ENCODE assay signal across 8 mouse cellular contexts in genomic region chr2:73218913-73219312, GRCm38 (mm10). TPM values are rescaled to one million over a fixed set of nuclear protein-coding genes. Genes with fewer than 3 reads are reported as not detected.
DNase-seq lines count a peak whose midpoint lies in the region; ATAC-seq and TF ChIP-seq lines count a peak whose summit lies in the region.

Gene Ola1 (minus strand): TSS chr2:73218924.

- peaks cover 5% of the 10 kb centered on the region; the same call in 1 of the 2 replicates for H3K4me1 ChIP-seq in forebrain, embryonic 15.5 days
- no peaks in the 10 kb centered on the region; the same call in 1 of the 2 replicates for H3K4me1 ChIP-seq in hindbrain, embryonic 12.5 days
- peaks cover 0 to 3% of the 10 kb centered on the region in 2 experiments; a peak in 1 of 4 replicates for H3K4me1 ChIP-seq in liver, embryonic 14.5 days (replicated peaks; ENCODE audit: control insufficient read depth in 2 of 2, insufficient read depth in 2 of 2, low read length in 1 of 2)

- no peaks in the 10 kb centered on the region for H3K36me3 ChIP-seq in forebrain, embryonic 15.5 days
- no peaks in the 10 kb centered on the region for H3K36me3 ChIP-seq in hindbrain, embryonic 12.5 days
- H3K36me3 ChIP-seq in liver, embryonic 14.5 days (replicated peaks; ENCODE audit: control insufficient read depth, insufficient read depth, low read depth): no peaks in the 10 kb centered on the region

- DNase-seq in thymus, postnatal 0 days (ENCODE audit: low spot score): no peak
- DNase-seq in thymus, postnatal 25 days: no peak
- no peak for DNase-seq in liver, embryonic 14.5 days (ENCODE audit: low read depth in 3 of 3, low spot score in 3 of 3)
- DNase-seq in adipocyte (ENCODE audit: low spot score): no peak
- DNase-seq in ovary, postnatal 14 days (ENCODE audit: low spot score): no peak
- no peak for DNase-seq in frontal cortex, postnatal 10 days (ENCODE audit: low spot score in 2 of 2)

- no peak within 1 kb of the TSS for H3K4me3 ChIP-seq in forebrain, embryonic 15.5 days
- H3K4me3 ChIP-seq in hindbrain, embryonic 12.5 days: no peak within 1 kb of the TSS
- H3K4me3 ChIP-seq in liver, embryonic 14.5 days (ENCODE audit: insufficient read depth in 1 of 2, low read depth in 2 of 2, low read length in 2 of 2): no peak within 1 kb of the TSS

- no peaks in the 10 kb centered on the region for H3K9me3 ChIP-seq in forebrain, embryonic 15.5 days
- H3K9me3 ChIP-seq in hindbrain, embryonic 12.5 days (replicated peaks): 0 out of 2 replicates have a peak, but pooled peaks cover 2% of the 10 kb centered on the region
- H3K9me3 ChIP-seq in liver, embryonic 14.5 days (ENCODE audit: control insufficient read depth, low read length): no peaks in the 10 kb centered on the region

- no peak within 1 kb of the TSS for H3K27ac ChIP-seq in forebrain, embryonic 15.5 days (replicated peaks)
- no peak within 1 kb of the TSS for H3K27ac ChIP-seq in hindbrain, embryonic 12.5 days
- no peak within 1 kb of the TSS for H3K27ac ChIP-seq in liver, embryonic 14.5 days

- no peak within 1 kb of the TSS for H3K4me2 ChIP-seq in forebrain, embryonic 15.5 days (replicated peaks)
- no peak within 1 kb of the TSS for H3K4me2 ChIP-seq in hindbrain, embryonic 12.5 days (replicated peaks)
- H3K4me2 ChIP-seq in liver, embryonic 14.5 days (ENCODE audit: low read depth): no peak within 1 kb of the TSS

- no peak for ATAC-seq in forebrain, embryonic 15.5 days (replicated peaks)
- no peak for ATAC-seq in hindbrain, embryonic 12.5 days (ENCODE audit: low FRiP score)
- ATAC-seq in liver, embryonic 14.5 days (ENCODE audit: insufficient read depth): no peak

- no peaks in the 10 kb centered on the region for H3K27me3 ChIP-seq in forebrain, embryonic 15.5 days
- no peaks in the 10 kb centered on the region for H3K27me3 ChIP-seq in hindbrain, embryonic 12.5 days
- H3K27me3 ChIP-seq in liver, embryonic 14.5 days (ENCODE audit: control insufficient read depth, insufficient read depth, low read length): no peaks in the 10 kb centered on the region

- TF ChIP-seq CTCF in liver, embryonic 14.5 days (IDR thresholded peaks at IDR 0.05; ENCODE audit: low read depth): no peak

- TF ChIP-seq EP300 in liver, embryonic 14.5 days (IDR thresholded peaks at IDR 0.05; ENCODE audit: low read depth): no peak

- no peak within 1 kb of the TSS for H3K9ac ChIP-seq in forebrain, embryonic 15.5 days (replicated peaks)
- H3K9ac ChIP-seq in hindbrain, embryonic 12.5 days: no peak within 1 kb of the TSS
- no peak within 1 kb of the TSS for H3K9ac ChIP-seq in liver, embryonic 14.5 days (replicated peaks)

- WGBS in forebrain, embryonic 15.5 days: 89% methylated on average over 5 of the region's 5 CpGs
- WGBS in hindbrain, embryonic 12.5 days: 91% methylated on average over 5 of the region's 5 CpGs
- whole genome bisulfite sequencing in liver, embryonic 14.5 days (ENCODE audit: insufficient replicate concordance): 77% methylated on average over 5 of the region's 5 CpGs

RNA-seq across cellular contexts. Expression of gene Ola1, which starts in this region (rescaled TPM):
- polyA plus RNA-seq in thymus, postnatal 0 days (2015; fragmentation: Nextera tagmentation; extraction: Ambion mirVana): 90.4 and 92.0 TPM in 2 replicates
- polyA plus RNA-seq in forebrain, embryonic 15.5 days (2015; fragmentation: Nextera tagmentation; extraction: Ambion mirVana): 97.2 and 99.5 TPM in 2 replicates
- 80.9 and 89.7 TPM in 2 replicates for polyA plus RNA-seq in hindbrain, embryonic 12.5 days (2016; fragmentation: Nextera tagmentation; extraction: Ambion mirVana)
- 16.0 and 25.2 TPM in 2 replicates for polyA plus RNA-seq in liver, embryonic 14.5 days (2012; rRNA removed)
- 43.0 and 44.6 TPM in 2 replicates for polyA plus RNA-seq in liver, embryonic 14.5 days (2014; fragmentation: Nextera tagmentation; extraction: Ambion mirVana)
